Comparison of ENCODE assay signal across 13 mouse cellular contexts in genomic region chr12:100862272-100862671, GRCm38 (mm10).
"Had no signal": no experiment of that assay in that cellular context is flagged by ENCODE, and none has a peak within 500 bp of the region (broad histone marks: within the 10 kb centered on the region; RNA-seq: fewer than 3 reads in every experiment).

No protein-coding gene starts in this region.

- H3K27ac ChIP-seq: kidney, embryonic 15.5 days; left cerebral cortex, adult 2 months; limb, embryonic 10.5 days; liver, embryonic 14.5 days; midbrain, embryonic 13.5 days; neural tube, embryonic 15.5 days had no signal

- H3K4me3 ChIP-seq: kidney, embryonic 15.5 days; left cerebral cortex, adult 2 months; limb, embryonic 10.5 days; midbrain, embryonic 13.5 days; myocyte; neural tube, embryonic 15.5 days had no signal

- H3K36me3 ChIP-seq: kidney, embryonic 15.5 days; limb, embryonic 10.5 days; midbrain, embryonic 13.5 days; neural tube, embryonic 15.5 days had no signal

- ATAC-seq: lung, postnatal 0 days; midbrain, embryonic 13.5 days had no signal

- H3K9ac ChIP-seq: kidney, embryonic 15.5 days; liver, embryonic 14.5 days; midbrain, embryonic 13.5 days; neural tube, embryonic 15.5 days had no signal

- H3K9me3 ChIP-seq: kidney, embryonic 15.5 days; limb, embryonic 10.5 days; midbrain, embryonic 13.5 days; neural tube, embryonic 15.5 days had no signal

- H3K27me3 ChIP-seq: kidney, embryonic 15.5 days; midbrain, embryonic 13.5 days; neural tube, embryonic 15.5 days had no signal

- H3K4me1 ChIP-seq: kidney, embryonic 15.5 days; midbrain, embryonic 13.5 days had no signal

- H3K4me2 ChIP-seq: kidney, embryonic 15.5 days; midbrain, embryonic 13.5 days; neural tube, embryonic 15.5 days had no signal

- DNase-seq: lung, adult 2 months; lung, postnatal 36 days; spleen, adult 18-20 months; thymus, adult 2 months; thymus, postnatal 25 days had no signal
